Mouse (Mus musculus) thymus, postnatal 36 days (tissue): ENCODE measurements around the gene Chmp2a.
"Not testable (repeated sequence)": the region's sequence is repeated elsewhere in the genome, so short reads cannot be mapped to it uniquely, and the experiment has no call there.

Source experiments
- DNase-seq, 2 experiments: peaks; one replicate each; pipeline ENCODE4 v3.0.0; 2022; ENCODE audit warnings: mixed read lengths in 2 of 2

The Chmp2a gene

DNA sequence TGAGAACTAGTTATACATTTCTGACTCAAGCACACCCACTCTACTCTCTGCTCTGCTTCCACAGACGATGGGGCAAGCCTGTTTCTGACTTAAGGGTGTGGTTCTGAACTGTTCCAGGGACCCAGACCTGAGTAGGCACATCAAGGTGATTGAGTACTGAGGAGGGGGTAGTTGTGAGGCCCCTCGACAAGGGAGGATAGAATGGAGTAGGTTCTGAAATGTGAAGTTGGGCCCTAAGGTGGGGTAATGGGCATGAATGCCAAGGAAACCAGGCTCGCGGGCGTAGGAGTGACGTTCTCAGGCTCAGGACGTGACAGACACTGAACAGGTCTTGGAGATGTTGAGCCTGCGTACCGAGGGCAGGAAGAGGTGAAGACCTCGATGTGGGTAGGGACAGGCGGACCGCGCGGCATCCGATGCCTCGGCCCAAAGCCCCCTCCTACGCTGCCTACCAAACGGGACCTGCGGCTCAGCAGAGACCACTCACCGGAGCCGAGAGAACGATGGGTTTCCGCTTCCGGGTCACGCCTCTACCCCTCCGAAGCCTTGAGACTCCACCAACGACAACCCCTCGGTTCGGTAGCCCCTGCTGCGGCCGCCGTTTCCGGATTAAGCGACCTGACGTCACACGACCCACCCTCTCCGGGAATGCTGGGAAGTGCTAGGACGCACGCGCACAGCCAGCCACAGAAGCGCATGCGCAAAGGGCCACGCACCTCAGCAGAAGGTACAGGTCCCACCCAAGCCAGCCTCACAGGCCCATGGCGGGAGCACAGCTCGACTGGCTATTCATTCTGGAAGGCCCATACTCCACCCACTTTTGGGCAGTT is at the start of gene Chmp2a:
TSS of gene Chmp2a (minus strand) at position 660 of the 830 bp plus-strand sequence.
- peak; percentile 97 to 98 for DNase-seq

DNA sequence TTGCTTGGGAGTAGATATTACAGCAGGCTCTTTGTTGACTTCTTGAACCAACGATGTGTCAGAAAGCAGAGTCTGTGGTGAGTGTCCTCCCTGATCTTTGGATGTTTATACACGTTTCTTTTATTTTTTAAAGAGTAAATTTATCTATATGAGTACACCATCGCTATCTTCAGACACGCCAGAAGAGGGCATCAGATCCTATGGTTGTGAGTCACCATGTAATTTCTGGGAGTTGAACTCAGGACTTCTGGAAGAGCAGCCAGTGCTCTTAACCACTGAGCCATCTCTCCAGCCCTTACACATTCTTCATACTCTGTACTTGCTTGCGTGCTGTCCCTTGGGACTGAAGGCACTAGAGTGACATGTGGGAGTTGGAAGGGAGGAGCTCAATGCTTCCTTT is 37.7 kb upstream of the Chmp2a start:
- no peak for DNase-seq

DNA sequence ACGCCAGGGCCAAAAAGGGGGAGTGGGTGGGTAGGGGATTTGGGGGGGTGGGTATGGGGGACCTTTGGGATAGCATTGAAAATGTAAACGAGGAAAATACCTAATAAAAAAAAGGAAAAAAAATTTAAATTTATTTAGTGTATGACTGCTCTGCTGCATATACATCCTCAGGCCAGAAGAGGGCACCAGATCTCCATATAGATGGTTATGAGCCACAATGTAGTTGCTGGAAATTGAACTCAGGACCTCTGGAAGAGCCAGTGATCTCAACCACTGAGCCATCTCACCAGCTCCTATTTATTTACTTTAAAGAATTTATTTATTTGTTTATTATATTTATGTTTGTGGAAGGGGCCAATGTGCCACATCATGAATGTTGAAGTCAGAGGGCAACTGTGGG is 28.8 kb upstream of the Chmp2a start:
- not testable (repeated sequence) for DNase-seq

DNA sequence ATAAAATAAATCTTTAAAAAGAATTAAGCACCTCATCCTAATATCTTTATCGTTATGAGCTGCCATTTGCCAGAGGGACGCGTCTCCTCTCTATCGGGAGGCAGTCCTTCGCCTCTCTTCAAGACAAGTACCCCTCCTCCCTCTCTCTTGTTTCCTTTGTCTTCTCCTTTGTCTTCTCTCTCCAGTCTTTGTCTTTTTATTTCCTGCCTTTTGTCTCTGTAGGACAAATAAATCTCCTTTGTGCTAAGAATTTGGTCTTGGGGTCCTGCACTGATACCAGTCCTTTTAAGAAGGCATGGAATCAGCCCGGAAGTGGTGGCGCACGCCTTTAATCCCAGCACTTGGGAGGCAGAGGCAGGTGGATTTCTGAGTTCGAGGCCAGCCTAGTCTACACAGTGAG is 24.9 kb upstream of the Chmp2a start:
- DNase-seq: no peak

DNA sequence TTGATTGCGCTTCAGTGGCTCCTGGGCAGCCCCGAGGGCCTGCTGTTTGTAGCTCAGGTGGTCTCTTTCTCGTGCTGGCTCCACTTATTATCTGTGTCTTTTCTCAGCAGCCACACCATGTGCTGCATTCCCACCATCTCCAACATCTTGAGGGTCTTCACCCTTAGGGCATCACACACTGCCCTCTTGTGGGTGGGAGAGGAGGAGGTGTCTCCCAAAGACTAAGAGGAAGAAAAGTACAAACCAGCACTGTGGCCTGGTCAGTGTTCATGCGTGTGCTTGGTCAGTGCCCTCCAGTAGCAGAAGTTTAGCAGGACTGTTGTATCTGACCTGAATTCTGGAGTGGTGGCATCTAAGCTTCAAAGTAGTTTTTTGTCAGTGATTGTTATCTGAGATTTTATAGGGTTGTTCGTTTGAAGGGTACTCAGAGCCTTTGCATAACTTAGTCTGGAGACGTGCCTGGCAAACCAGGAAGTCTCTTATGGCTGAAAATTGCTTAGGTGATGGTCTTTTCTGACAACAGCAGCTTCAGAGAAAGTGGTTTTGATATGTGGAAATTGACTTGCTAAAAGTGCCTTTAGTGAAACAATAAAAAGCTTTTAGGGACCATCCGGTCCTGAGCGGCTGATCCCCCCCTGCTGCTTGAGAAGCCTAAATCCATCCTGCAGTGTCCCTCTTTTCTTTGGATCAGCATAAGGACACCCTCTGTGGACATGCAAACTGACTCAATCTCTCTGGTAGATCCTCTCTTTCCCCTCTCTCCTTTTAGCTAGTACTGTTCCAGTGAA is 22.5 kb upstream of the Chmp2a start:
- no peak for DNase-seq

DNA sequence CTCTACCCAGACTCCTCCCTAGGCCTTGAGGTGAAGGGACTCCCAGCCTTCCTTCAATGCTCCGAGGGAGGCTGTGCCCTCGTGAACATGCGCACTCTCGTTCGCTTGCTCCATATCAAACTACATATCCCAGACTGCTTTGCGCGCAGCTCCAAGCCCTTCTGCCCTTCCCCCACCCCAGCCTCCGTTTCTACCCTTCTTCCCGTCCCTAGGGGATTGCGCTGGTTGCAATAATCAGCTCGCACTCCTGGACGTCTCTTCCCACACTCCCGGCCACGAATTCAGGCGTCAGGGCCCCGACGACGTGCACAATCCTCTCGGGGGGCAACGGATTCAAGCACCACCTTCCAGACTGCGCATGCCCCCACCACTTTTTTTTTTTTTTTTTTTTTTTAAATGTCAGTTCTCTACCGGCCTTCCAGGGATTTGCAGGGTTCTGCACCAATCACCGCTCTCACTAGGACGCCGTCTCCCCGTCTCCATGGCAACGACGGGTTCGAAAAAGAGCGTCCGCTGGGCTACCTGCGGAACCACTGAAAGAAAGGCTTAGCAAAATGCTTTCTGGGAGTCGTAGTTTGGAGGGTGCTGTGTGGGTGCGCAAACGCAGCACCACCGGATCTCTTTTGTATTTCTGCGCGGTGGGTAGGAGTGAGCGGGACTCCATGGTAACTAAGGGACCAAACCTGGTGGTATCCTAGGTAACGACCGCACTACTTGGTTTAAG is 19.8 kb upstream of the Chmp2a start, which contains the start of gene Mzf1:
TSS of gene Mzf1 (minus strand) at position 478 of the 724 bp plus-strand sequence.
- peak; percentile 91 to 94 for DNase-seq

DNA sequence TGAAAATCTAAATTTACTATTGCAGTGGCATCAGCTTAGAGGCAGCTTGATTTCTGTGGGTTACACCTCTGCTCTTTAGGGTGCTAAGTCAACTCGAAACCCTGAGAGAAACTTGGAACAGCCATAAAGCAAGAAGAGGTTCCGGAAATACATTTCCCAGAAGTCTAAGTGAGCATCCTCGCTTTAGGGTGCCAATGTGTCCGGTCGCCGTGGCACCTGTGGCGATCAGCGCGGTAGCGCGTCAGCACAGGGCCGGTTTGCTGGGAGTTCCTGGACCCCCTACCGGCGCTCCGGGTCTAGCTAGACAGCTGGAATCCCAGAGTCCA is 19.3 kb upstream of the Chmp2a start:
- DNase-seq: no peak

DNA sequence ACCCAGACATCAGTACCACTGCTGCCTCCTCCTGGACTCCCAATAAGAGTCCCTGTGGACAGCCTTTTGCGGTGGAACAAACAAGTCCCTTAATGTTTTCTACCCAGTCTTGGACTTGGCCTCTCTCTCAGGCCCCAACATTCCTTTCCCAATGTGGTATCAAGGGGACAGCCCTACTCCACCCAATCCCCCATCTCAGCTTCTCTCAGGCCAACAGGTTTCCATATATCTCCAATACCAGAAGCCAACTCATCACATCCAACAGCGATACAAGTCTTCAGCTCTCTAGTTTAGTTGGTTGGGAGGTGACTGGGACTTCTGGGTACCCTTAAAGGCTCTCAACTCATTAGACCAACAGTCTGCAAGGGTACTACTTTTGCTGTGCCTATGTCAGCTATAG is 18.9 kb upstream of the Chmp2a start:
- no peak for DNase-seq

DNA sequence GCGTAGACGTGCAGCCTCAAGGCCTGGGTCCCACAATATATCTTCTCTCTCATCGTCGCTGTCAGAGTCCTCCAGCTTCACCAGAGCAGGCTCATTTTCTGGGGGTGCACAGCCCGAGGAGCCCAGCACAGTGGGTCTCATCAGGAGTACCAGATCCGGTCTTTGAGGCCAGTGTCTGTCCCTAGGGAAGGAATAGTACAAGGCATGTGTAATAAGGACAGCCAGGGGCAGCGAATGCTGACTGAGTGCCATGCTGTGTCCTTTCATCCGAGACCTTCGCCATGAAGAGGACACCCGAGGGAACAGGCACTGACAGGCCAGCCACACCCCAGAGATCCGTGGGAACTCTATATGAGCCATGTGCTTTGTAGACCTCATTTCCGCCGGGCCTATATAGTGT is 18.4 kb upstream of the Chmp2a start:
- DNase-seq: no peak

DNA sequence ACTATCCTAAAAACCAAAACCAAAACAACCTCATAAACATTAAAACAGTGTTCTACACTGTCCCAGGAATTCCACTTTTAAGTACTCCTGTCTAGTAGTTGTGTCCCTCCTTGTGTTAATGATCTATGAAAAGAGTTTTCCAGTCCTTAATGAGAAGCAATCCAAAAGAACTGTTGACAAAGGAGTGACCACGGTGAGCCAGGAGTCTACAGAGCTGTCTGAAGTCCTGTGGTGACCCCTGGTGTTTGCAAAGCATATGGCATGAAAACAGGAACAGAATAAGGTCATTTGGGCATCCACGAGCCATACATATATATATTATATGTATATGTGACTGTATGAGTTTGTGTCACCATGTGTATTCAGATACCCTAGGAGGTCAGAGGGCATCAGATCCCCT is 11.5 kb upstream of the Chmp2a start:
- peak; percentile 39 to 59 for DNase-seq

DNA sequence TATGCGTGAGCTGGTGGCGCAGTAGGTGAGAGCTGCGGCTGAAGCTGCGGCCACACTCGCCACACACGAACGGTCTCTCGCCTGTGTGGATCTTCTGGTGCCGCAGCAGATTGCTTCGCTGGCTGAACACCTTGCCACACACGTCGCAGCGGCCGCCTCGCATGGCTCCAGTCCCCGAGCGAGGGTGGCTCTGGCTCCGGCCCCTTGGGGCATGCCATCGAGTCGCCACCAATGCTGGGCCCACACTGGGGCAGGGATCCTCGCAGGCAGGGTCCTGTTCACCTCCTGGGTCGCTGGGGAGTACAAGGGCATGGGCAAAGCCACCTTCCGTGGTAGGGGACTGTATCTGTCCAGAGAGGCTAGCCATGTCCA is 9.6 kb upstream of the Chmp2a start:
- no peak for DNase-seq

DNA sequence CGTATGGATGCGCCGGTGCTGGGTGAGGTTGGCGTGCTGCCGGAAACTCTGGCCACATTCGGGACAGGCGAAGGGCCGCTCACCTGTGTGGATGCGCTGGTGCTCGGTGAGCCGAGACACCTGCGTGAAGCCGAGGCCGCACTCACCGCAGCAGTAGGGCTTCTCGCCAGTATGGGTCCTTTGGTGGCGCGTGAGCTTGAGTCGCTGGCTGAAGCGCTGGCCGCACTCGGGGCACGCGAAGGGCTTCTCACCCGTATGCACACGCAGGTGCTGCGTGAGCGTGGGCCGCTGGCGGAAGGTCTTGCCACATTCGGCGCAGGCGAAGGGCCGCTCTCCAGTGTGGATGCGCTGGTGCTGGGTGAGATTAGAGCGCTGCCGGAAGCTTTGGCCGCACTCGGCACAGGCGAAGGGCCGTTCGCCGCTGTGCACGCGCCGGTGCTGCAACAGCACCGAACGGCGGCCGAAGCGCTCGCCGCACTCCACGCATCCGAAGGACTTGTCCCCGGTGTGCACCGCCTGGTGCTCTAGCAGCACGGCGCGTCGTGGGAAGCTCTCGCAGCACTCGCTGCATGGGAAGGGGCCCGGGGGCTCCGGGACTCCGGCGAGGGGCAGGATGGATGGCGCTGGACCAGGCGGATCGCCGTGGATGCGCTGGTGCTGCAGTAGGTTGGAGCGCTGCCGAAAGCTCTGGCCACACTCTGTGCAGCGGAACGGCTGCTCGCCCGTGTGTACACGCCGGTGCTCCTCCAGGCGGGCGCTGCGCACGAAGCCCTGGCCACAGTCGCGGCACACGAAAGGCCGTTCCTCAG is 9.0 kb upstream of the Chmp2a start:
- DNase-seq: no peak

DNA sequence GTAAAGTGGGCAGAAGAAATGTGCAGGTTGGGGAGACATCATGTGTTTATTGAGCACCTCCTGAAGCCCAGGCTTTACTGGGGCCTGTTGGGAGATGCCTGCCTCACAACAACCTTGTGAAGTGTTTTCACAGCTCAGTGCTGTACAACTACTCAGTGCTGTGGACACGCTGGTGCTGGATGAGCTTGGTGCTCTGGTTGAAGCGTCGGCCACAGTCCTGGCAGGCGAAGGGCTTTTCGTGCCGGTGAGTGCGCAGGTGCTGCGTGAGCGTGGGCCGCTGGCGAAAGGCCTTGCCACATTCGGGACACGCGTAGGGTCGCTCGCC is 8.5 kb upstream of the Chmp2a start:
- no peak for DNase-seq

DNA sequence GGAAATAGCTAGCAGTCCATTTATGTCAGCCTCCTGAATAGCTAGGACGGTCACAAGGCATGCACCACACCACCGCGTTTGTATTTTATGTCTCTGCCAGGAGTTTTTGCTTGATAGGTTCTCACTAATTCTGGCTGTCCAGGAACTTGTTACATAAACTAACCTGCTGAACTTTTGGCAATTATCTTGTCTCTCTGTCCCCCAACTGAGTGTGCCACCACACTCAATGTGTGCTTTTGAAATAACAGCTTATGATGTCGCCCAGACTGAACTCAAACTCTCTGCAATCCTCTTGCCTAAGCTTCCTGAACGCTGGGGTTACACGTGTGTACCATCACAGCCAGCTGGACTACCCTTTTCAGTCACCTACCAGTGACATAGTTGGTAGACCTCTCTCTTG is 7.9 kb upstream of the Chmp2a start:
- no peak for DNase-seq

DNA sequence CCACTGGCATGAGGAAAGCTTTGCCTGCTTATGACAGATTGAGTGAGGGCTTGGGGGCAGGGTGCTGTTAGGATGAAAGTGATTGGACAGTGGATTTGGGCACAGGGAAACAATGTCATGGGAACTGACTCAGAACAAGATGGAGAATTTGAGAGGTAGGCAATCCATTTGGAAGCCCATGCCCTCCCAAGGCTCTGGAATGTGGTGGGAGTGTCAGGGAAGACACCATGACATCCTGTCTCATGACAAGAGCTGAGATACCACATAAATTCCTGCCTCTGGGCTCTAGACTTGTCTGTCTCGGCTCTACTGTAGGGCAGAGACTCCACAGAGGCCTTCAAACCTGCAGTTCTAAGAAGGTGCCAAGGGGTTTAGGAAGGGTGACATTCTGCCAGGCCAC is 6.6 kb upstream of the Chmp2a start:
- no peak for DNase-seq

DNA sequence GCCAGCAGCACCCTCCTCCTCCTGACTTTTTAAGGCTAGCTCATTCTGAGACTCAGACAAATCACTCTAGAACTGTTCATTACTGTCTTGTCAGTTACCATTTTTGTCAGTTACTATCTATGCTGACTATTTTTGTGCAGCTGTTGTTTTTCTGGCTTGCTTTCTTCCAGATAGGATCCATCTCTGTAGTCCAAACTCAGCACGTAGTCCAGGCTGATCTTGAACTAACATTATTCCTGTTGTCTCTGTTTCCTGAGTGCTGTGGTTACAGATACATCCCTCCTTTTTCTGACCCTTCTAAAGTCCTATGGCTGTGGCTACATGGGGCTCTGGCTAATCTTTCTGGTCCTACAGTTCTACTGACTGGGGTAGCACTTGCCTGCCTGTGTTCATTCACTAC is 4.6 kb upstream of the Chmp2a start:
- DNase-seq: no peak

DNA sequence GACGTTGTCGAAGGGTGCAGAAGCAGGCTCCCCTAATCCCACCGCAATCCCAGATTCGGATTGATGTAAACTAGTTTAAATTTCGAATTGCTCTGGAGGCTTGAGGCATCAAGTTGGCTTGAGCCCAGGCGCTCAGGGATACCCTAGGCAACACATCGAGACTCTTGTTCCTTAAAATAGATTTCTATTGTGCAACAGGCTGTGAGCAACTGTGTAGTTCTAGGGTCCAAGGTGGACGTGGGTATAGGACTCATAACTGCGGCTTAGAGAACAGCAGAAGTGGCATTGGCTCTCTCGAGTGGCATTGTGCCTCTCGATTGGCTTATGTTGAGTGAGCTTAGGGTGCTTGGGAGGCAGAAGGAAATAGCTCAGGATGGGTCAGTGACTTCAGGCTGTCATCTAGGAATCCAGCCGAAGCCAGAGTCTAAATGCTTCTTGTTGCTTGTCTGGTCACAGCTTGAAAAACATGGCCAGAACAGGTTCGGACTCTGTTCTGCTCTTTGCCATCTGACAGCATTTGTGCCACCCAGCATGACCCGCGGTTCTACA is 4.1 kb upstream of the Chmp2a start:
- DNase-seq: peak in 1 of 2 experiments; percentile 15

DNA sequence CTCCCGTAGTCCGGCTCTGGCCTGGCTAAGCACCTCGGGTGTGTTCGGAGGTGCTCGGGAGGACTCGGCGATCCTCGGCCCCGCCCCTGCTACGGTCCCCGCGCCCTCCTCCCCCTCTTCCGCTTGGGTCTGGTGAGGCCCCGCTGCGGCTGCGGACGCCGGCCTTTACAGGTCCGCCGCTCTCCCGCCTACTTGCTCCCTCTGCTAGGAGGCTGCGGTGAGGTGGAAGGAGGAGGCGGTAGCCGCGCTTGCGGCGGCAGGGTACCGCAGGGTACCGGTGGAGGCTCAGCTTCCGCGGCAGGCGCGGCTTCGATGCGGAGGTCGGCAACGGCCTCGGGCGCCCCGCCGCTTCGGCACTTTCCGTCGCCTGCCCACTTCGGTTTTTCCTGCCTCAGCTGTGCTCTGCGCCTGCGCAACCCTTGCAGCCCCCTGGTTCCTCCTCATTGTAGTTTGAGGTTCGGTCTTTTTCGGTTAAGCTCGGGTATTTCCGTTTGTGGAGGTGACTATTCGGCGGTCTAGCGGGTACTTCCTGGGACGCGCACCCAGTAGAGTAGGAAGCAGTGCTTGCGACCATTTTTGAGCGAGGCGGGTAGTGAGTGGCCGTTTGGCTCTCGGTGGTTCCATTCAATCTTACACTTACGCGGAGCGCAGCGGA is 3.4 kb upstream of the Chmp2a start, which contains the start of gene Ube2m:
TSS of gene Ube2m (minus strand) at position 375 of the 655 bp plus-strand sequence.
- peak; percentile 99 for DNase-seq

DNA sequence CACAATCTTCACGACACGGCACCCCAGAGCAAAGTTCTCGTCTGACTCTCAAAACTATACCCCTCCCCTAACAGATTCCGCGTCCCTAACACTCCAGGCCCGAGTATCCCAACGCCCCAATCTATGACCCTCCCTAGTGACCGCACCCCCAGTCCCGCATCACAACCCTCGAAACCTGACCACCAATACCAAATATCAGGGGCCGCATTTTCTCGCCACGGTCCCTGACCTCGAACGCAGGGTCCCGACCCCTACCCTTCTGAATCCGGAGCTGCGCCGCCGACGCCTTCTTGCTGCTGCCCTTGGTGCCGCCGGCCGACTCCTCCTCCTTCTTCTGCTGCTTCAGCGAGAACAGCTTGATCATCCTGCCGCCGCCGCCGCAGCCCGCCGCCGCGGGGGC is 2.8 kb upstream of the Chmp2a start:
- DNase-seq: no peak

DNA sequence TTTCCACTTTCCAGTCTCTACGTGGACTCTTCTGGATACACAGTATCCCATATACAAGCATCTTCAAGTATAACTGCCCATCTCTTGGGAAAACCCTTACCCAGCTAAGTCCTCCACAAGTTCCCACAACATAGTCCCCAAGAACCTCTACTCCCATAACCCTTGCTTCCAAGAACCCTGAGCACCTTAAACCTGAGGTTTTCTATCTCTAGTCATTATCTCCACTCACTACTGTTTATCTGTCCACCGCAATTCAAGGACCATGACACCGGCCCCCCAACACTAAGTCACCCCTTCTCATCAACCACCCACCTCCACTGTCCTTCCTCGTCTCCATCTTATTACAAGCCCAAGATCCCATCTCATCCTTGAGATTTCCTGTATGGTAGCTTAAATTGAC is 2.2 kb upstream of the Chmp2a start:
- no peak for DNase-seq

DNA sequence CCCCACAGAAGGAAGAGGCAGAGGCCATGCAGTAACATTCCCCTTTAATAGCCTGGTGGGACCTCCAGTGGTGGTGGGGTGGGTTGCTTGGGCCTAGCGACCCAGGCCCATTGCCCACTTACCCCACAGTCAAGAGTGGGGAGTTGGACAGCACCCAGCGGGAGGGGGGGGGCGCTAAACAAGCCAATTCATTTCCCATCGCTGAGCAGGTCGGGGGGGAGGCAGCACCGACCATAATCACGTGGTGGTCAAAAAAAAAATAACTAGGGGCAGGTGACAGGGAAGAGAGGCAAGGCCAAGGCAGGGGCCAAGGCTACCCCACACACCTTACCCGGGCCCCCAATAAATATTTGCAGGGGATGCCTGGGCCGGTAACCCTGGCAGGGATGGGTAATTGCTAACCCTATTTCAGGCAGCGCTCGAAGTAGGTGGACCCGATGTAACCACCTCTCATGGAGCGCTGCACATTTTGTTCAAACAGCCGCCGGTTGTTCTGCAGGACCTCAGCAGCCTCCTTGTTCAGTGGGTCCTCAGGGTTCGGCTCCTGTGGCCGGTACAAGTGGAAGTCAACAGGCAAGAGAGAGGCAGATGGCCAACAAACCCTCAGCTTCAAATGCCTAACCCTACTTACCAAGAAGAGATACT is 726 bp upstream of the Chmp2a start:
- DNase-seq: peak in 1 of 2 experiments; percentile 60
